ENCODE assay signal across 8 mouse cellular contexts in the genomic region with DNA sequence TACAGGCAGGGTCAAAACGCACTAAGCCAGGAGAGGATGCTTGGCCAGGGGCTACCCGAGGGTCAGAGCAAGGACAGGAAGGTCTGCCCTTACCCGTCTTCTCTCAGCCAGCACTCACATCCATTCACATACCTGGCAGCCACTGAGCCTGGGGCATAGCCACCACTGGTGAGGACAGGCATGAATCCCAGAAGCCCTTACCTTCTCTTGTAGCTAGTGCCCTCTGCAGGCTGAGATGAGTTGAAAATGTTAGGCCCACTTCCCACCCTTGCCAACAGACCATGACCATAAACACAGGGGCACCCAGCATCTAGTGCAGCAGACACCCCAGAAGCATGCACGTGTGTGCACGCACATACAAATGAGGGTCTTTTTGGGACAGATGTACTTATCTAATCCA. TPM values are rescaled to one million over a fixed set of nuclear protein-coding genes. Genes with fewer than 3 reads are reported as not detected.
DNase-seq lines count a peak whose midpoint lies in the region; ATAC-seq and TF ChIP-seq lines count a peak whose summit lies in the region.
"Had no signal": no experiment of that assay in that cellular context is flagged by ENCODE, and none has a peak within 500 bp of the region (broad histone marks: within the 10 kb centered on the region; RNA-seq: fewer than 3 reads in every experiment).

No protein-coding gene starts in this region.

- WGBS in lung, embryonic 14.5 days, result 50% methylated on average over 5 of the region's 5 CpGs
- WGBS in embryonic facial prominence, embryonic 12.5 days, result 40% methylated on average over 5 of the region's 5 CpGs

- H3K9ac ChIP-seq in lung, embryonic 14.5 days, result no peak overlapping the region
- no peak overlapping the region for H3K9ac ChIP-seq in embryonic facial prominence, embryonic 12.5 days
- H3K9ac ChIP-seq: neural tube, embryonic 13.5 days had no signal

- intact Hi-C loops in left cerebral cortex, postnatal 14 days (cut with DNase I), result loop anchor here (2.0 to 5.0 kb wide), 2 partner anchors 44 to 104 kb away; no protein-coding TSS in a partner anchor

- H3K4me3 ChIP-seq in lung, embryonic 14.5 days (ENCODE audit: low read depth, low read length), result no peak overlapping the region
- no peak overlapping the region for H3K4me3 ChIP-seq in embryonic facial prominence, embryonic 12.5 days
- H3K4me3 ChIP-seq: neural tube, embryonic 13.5 days had no signal

- no peaks in the 10 kb centered on the region for H3K4me1 ChIP-seq in lung, embryonic 14.5 days (ENCODE audit: insufficient read depth)
- H3K4me1 ChIP-seq in embryonic facial prominence, embryonic 12.5 days, result no peaks in the 10 kb centered on the region
- H3K4me1 ChIP-seq: neural tube, embryonic 13.5 days had no signal

- peak; percentile 44 for DNase-seq in lung, embryonic 14.5 days
- no peak for DNase-seq in lung, postnatal 25 days (ENCODE audit: low spot score)
- DNase-seq in left cerebral cortex, postnatal 14 days (ENCODE audit: low spot score in 2 of 2), result peak; percentile 59 to 60
- no peak for DNase-seq in neural tube, embryonic 10.5 days (ENCODE audit: extremely low spot score, low spot score)

- H3K27ac ChIP-seq in lung, embryonic 14.5 days (ENCODE audit: low read depth), result no peak overlapping the region
- H3K27ac ChIP-seq in embryonic facial prominence, embryonic 12.5 days, result no peak overlapping the region
- H3K27ac ChIP-seq: neural tube, embryonic 13.5 days had no signal

- peak; percentile 61 for TF ChIP-seq CTCF in lung, embryonic 14.5 days (IDR thresholded peaks at IDR 0.05; ENCODE audit: low read depth)

- H3K36me3 ChIP-seq in lung, embryonic 14.5 days (ENCODE audit: insufficient read depth), result no peaks in the 10 kb centered on the region
- no peaks in the 10 kb centered on the region for H3K36me3 ChIP-seq in embryonic facial prominence, embryonic 12.5 days
- H3K36me3 ChIP-seq: neural tube, embryonic 13.5 days had no signal

- no peak overlapping the region for H3K4me2 ChIP-seq in lung, embryonic 14.5 days
- H3K4me2 ChIP-seq in embryonic facial prominence, embryonic 12.5 days (replicated peaks), result no peak overlapping the region
- H3K4me2 ChIP-seq: neural tube, embryonic 13.5 days had no signal

- no peaks in the 10 kb centered on the region for H3K9me3 ChIP-seq in lung, embryonic 14.5 days (ENCODE audit: low read depth, low read length)
- H3K9me3 ChIP-seq in embryonic facial prominence, embryonic 12.5 days, result no peaks in the 10 kb centered on the region
- H3K9me3 ChIP-seq: neural tube, embryonic 13.5 days had no signal

- H3K27me3 ChIP-seq in lung, embryonic 14.5 days (ENCODE audit: insufficient read depth, low read length), result no peaks in the 10 kb centered on the region
- H3K27me3 ChIP-seq in embryonic facial prominence, embryonic 12.5 days, result no peaks in the 10 kb centered on the region
- H3K27me3 ChIP-seq: neural tube, embryonic 13.5 days had no signal

- ATAC-seq in lung, embryonic 14.5 days (ENCODE audit: insufficient read depth), result no peak
- ATAC-seq in cerebellum, adult (ENCODE audit: insufficient number of reproducible peaks, low FRiP score, low TSS enrichment), result peak; percentile 86
- 0 out of 2 replicates have a peak, but pooled peaks have one; percentile 56 for ATAC-seq in embryonic facial prominence, embryonic 12.5 days (ENCODE audit: insufficient number of reproducible peaks, insufficient read depth, low FRiP score, low TSS enrichment)
- no peak for ATAC-seq in erythroid progenitor cell, adult 5-6 weeks (replicated peaks; ENCODE audit: low FRiP score, poor library complexity, severe bottlenecking)

RNA-seq across cellular contexts. Expression of gene Prom2, which starts 9.8 kb away (rescaled TPM):
- polyA plus RNA-seq in lung, embryonic 14.5 days (2014; fragmentation: Nextera tagmentation; extraction: Ambion mirVana), result 1.6 and 1.8 TPM in 2 replicates
- polyA plus RNA-seq in embryonic facial prominence, embryonic 12.5 days (2016; fragmentation: Nextera tagmentation; extraction: Ambion mirVana), result 1.4 and 1.8 TPM in 2 replicates
- under 1 TPM; 0.08 to 0.18 TPM for total RNA-seq in left cerebral cortex, postnatal 14 days (2021)
- not detected in 2 replicates for total RNA-seq in erythroid progenitor cell, adult 5-6 weeks (2015; ENCODE audit: low replicate concordance)
- total RNA-seq in erythroid progenitor cell, adult 5-6 weeks (2017; ENCODE audit: low replicate concordance), result not detected in 2 replicates
- polyA plus RNA-seq: neural tube, embryonic 13.5 days had no signal

RNA-seq across cellular contexts. Expression of gene Kcnip3, which starts 29.2 kb away (rescaled TPM):
- 8.1 and 8.5 TPM in 2 replicates for polyA plus RNA-seq in lung, embryonic 14.5 days (2014; fragmentation: Nextera tagmentation; extraction: Ambion mirVana)
- 2.2 TPM in 2 replicates for polyA plus RNA-seq in embryonic facial prominence, embryonic 12.5 days (2016; fragmentation: Nextera tagmentation; extraction: Ambion mirVana)
- total RNA-seq in left cerebral cortex, postnatal 14 days (2021), result 10 to 100 TPM; 81.4 to 96.2 TPM
- 1.4 and 4.2 TPM in 2 replicates for total RNA-seq in erythroid progenitor cell, adult 5-6 weeks (2015; ENCODE audit: low replicate concordance)
- 0.51 and 1.6 TPM in 2 replicates for total RNA-seq in erythroid progenitor cell, adult 5-6 weeks (2017; ENCODE audit: low replicate concordance)

RNA-seq across cellular contexts. Expression of gene Zfp661, which starts 35.8 kb away (rescaled TPM):
- 4.4 and 4.9 TPM in 2 replicates for polyA plus RNA-seq in lung, embryonic 14.5 days (2014; fragmentation: Nextera tagmentation; extraction: Ambion mirVana)
- polyA plus RNA-seq in embryonic facial prominence, embryonic 12.5 days (2016; fragmentation: Nextera tagmentation; extraction: Ambion mirVana), result 7.3 and 7.5 TPM in 2 replicates
- total RNA-seq in left cerebral cortex, postnatal 14 days (2021), result 1 to 10 TPM; 7.4 to 7.7 TPM
- total RNA-seq in erythroid progenitor cell, adult 5-6 weeks (2015; ENCODE audit: low replicate concordance), result 0.42 TPM in 1 of 2 replicates, not detected in the other
- total RNA-seq in erythroid progenitor cell, adult 5-6 weeks (2017; ENCODE audit: low replicate concordance), result 0.26 and 0.83 TPM in 2 replicates

RNA-seq across cellular contexts. Expression of gene Mrps5, which starts 35.9 kb away (rescaled TPM):
- polyA plus RNA-seq in lung, embryonic 14.5 days (2014; fragmentation: Nextera tagmentation; extraction: Ambion mirVana), result 127 and 133 TPM in 2 replicates
- polyA plus RNA-seq in embryonic facial prominence, embryonic 12.5 days (2016; fragmentation: Nextera tagmentation; extraction: Ambion mirVana), result 139 TPM in 2 replicates
- 100 to 1,000 TPM in 1 of 2 experiments, 10 to 100 TPM in 1; 84.7 to 103 TPM for total RNA-seq in left cerebral cortex, postnatal 14 days (2021)
- total RNA-seq in erythroid progenitor cell, adult 5-6 weeks (2015; ENCODE audit: low replicate concordance), result 2.9 and 20.5 TPM in 2 replicates
- total RNA-seq in erythroid progenitor cell, adult 5-6 weeks (2017; ENCODE audit: low replicate concordance), result 6.7 and 17.8 TPM in 2 replicates

Comparison
In these comparisons a context has a peak if more than half of its experiments do, and no peak if none do; other contexts are left out.
1. DNase-seq: peak in lung, embryonic 14.5 days (single experiment) and left cerebral cortex, postnatal 14 days (2 of 2); none in lung, postnatal 25 days (single experiment) and neural tube, embryonic 10.5 days (single experiment).
2. ATAC-seq: peak in cerebellum, adult (single experiment) and embryonic facial prominence, embryonic 12.5 days (single experiment); none in lung, embryonic 14.5 days (single experiment) and erythroid progenitor cell, adult 5-6 weeks (single experiment).
3. RNA of gene Kcnip3, which starts 29.2 kb away (total RNA-seq): 81.4 to 96.2 TPM in left cerebral cortex, postnatal 14 days; 0.51 to 4.2 TPM in erythroid progenitor cell, adult 5-6 weeks; every median in the first group is over 10 times any median in the second.
4. RNA of gene Zfp661, which starts 35.8 kb away (total RNA-seq): 7.4 to 7.7 TPM in left cerebral cortex, postnatal 14 days; 0.26 to 0.83 TPM in erythroid progenitor cell, adult 5-6 weeks; every median in the first group is over 4 times any median in the second.